Mouse (Mus musculus) E14TG2a.4 (cell line): ENCODE measurements around the gene Chst11.

ENCODE experiments used
- CTCF ChIP-seq: conservative IDR thresholded peaks from 2 replicates; pipeline ENCODE4 v1.5.1; 2014; ENCODE audit warnings: low read length
- POU5F1 ChIP-seq: IDR thresholded peaks from 2 replicates; pipeline ENCODE4 v1.6.1; 2014; ENCODE audit warnings: low read length, borderline replicate concordance

GRCm38 (mm10) chr10:83212618-83213017, 227.3 kb downstream of the Chst11 start:
- TF ChIP-seq CTCF = no peak
- no peak for TF ChIP-seq POU5F1
